Mouse (Mus musculus) right cerebral cortex, postnatal 4 days (tissue): ENCODE results near the gene Taf9.

Experiments
- DNase-seq: peaks from one replicate; pipeline ENCODE4 v3.0.0-alpha.2; 2022

Gene Taf9

DNA sequence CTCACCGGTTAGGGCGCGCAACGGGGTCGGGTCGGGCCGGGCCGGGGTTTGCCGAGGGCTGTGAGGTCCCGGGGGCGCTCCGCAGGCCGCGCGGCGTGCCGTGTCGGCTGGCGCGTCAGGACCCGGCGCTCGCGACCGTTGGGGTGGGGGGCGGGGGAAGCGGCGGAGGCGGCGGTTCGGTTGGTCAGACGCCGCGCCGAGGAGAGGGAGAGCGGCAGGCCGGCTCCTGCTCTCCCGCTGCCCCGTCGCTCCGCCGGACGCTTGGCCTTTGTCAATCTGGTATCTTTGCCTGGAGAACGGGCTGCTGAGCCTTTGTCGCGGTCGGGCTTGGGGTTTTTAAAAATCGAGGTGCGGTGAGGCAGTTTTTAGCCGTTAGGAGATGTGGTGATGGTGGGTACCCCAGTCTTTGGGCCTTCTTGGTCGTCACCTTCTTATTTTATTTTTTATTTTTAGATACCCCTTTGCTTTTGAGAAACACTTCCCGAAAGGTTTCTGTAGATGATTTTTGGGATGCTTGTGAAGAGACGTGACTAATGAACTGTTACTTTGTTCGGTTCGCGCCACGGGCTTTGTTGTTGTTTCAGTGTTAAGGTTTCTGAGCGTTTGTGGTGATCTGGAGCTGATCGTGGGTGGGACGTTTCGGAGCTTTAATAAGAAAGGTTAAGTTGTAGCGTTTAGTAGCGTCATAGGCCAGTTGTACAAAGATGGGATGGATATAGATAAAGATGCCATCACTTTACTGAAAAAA is at the start of gene Taf9:
Gene Taf9 (plus strand): TSS at position 141 of the 748 bp plus-strand sequence.
- DNase-seq: no peak

GRCm38 (mm10) chr13:100602239-100602902 is 49.0 kb upstream of the Taf9 start:
- DNase-seq: no peak

- DNase-seq: no peak
These were observed 48.2 kb upstream of the Taf9 start for GRCm38 (mm10) chr13:100603031-100603737.

DNA sequence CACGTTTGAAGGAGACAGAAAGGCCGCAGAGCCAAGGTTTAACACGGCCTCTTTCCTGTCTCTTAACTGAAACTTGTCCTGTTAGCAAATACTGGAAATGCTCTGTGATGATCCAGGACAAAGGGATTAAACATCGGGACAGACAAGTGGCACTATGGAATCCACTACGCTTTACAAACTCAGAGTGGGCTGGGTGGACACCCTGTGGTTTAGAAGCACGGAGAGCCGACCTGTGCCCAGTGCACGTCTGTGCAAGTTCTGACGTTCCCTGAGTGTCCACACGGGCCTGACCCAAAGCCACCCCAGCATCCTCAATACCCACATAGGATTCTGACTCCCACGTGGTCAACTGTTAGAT is 47.7 kb upstream of the Taf9 start:
- no peak for DNase-seq

GRCm38 (mm10) chr13:100605845-100606244 is 45.5 kb upstream of the Taf9 start:
- no peak for DNase-seq

- DNase-seq: no peak
These were observed 43.6 kb upstream of the Taf9 start for GRCm38 (mm10) chr13:100607756-100608155.

DNA sequence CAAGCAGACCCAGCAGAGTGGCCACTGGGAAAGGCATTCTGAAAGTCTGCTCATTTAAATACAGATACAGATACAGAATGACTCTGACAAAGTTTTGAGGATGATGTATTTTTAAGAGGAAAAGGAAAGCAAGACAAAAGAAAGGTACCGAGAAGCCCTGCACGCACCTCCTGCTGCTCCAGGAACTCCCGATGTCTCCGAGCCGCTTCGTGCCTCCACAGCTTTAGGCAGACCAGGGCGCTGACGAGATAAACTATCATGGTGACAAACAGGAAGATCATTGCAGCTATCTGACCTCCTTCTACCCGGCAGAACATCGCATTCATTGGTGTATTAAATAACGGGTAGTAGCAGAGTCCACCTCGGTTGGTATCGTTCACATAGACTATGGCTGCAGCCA is 40.1 kb upstream of the Taf9 start:
- no peak for DNase-seq

DNA sequence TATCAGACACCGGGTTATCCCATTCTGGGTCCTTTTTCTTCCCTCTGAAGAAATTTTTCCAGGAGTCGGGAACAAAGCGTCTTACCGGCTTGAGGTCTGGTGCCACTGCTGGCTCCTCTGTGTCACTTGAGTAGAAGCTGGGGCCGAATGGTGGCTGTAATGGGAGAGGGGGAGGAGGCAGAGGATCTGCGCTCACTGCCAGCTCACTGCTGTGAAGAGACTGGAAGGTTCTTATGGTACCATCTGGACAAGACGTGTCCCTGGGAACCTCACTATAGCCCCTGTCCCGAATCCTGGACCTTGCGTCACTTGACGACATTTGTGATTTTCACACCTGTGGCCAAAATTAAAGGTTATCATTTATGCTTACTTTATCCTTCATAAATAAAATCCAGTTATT is 39.1 kb upstream of the Taf9 start:
- DNase-seq: no peak

DNA sequence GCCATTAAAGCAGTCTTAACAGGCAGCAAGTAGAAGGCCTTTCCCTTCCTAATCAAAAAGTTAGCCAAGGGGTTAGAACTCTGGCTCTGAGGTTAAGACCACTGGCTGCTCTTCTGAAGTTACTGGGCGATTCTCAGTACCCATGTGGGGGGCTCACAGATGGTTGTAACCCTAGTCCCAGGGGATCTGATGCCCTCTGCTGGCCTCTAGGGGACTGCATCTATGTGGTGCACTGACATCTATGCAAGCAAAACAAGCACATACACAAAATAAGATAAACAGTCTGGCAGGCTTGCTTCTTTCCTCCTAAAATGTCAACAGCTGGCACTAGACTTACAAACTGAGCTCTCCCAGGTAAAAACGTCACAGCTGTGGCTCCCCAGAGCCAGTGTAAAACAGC is 38.5 kb upstream of the Taf9 start:
- no peak for DNase-seq

DNA sequence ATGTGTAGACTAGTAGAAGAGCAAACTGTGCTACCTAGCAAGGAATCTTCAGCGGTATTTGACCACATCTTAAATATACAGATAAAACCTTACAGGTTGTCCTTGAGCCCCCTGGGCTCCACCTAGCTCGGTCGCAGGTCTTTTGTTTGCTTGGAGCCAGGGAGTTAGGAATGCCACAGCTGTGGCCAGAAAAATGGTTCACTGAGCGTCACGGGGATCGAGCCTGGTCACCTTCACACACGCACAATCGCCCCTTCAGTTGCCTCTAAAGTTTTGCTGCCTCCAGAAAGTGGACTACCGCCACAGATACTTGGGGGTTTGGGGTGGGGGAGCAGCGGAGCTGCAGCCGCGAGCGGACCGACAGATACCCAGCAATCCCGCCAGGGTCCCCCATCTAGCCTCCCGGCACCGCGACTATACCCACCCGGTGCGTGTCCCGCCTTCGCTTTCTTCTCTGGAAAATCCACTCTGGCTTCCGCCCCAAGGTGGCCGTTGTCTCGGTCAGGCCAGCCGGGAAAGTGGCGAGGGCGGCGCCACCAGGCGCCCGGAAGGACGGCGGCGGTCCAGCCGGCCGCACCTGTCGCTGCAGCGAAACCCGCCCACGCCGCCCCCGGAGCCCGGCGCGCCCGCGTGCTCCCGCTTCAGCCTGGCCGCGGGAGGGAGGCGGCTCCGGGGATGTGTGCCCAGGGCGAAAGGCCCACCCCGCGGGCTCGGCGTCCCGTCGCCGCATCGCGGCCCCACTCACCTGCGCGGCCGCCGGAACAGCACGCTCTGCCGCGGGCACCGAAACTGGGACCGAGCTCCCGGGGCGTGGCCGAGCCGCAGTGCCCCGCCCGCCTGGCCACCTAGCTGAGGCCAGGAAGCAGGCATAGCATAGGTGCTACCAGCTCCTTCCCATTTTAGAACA is 34.9 kb upstream of the Taf9 start, which contains the start of gene Marveld2:
Gene Marveld2 (minus strand): TSS at position 791 of the 907 bp plus-strand sequence.
- peak; percentile 30 for DNase-seq

DNA sequence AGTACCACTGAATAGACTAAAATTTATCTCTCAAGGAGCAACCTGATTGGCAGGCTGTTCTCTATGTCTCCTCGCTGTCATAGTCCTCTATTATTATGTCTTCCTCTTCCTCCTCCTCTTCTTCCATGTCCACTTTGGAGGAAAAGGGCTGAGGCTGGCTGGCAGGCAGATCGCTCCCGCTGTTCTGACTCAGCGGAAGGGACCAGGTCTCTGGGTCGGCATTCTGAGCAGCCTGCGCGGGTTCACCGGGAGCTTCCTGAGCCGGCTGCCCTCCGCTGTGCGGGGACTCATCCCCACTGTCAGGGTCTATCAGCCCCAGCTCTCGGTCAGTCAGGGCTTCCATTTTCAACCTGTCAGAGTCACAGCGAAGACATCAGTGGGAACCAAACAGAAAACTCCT is 33.8 kb upstream of the Taf9 start:
- no peak for DNase-seq

GRCm38 (mm10) chr13:100622241-100622640 is 29.1 kb upstream of the Taf9 start:
- DNase-seq: no peak

- DNase-seq: no peak
These were observed 17.2 kb upstream of the Taf9 start for GRCm38 (mm10) chr13:100634106-100634691.

- DNase-seq: no peak
These were observed 8.7 kb upstream of the Taf9 start for GRCm38 (mm10) chr13:100642471-100643209.

DNA sequence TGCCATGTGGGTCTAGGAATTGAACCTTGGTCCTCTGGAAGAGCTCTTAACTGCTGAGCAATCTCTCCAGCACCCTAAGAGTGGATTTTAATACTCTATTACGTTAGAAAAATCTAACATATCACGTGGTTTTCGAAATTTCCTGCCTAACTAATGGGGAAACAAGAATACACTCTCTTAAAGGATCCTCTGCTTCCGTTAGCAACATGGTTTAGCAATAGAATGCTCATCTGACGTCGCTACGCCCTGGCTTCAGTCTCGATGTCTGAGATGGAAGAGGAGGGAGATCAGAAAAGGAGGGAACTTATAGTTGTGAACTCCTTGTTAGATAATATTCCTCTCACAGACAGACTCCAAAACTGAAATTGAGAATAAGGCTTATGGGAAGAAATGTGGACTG is 3.2 kb upstream of the Taf9 start:
- DNase-seq: no peak

DNA sequence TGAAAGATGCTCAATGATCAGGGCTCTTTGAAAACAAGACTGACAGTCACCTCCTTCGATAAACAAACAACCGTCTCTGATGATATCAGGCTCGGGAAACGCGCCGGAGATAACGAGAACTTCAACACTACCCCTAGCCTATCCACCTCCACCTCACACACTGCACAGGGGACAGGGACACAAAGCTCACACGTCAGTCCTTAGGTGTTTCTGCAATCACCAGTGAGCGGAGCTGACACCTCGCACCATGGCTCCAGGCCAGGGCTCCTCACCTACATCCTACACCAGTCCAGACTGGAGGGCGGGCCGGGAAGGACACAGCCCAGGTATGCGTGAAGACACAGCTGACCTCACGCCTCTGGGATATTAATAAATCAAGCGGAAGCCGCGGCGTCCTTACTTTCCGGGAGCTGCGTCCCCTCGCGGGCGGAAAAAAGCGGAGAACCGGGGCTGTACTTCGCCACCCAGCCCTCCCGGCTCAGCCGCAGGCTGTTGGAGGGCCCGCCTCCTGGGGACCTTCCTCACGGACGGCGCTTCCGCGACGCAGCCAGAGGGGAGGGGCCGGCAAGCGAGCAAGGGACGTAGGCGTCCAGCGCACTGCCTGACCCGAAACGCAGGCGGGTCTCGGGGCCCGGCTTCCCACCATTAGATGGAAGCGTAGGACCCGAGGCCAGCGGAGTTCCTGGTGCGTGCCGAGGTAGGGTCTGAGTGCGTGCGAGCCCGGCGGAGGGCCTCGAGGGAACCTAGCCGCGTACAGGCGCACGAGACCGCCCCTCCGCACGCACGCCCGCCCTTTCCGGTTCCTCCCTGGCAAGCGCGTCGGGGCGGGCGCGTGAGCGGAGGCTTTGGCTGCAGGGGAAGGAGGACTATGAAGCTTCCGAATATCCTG is 585 bp upstream of the Taf9 start, which contains the start of the genes Ak6 and Rad17:
Gene Ak6 (plus strand): TSS at position 430 of the 889 bp plus-strand sequence.
Gene Rad17 (minus strand): TSS at position 502 of the 889 bp plus-strand sequence.
- DNase-seq: peak; percentile 95

DNA sequence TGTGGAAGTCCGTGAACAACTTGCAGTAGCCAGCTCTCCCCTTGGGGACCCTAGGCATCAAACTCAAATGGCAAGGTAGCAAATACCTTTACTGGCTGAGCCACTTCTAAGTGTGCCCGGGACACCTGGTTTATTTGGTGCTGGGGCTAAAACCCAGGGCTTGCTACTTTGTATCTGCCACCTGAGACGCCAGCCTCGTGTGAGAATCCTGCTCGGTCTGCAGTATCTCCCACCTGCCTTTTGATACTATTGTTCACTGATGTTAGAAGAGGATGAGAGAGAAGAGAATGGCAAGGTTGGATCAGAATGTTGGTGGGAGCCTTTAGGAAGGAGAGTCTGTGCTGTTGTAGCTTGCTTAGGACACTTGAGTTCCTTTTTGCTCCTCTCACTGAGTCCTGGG is 6.7 kb downstream of the Taf9 start:
- no peak for DNase-seq

GRCm38 (mm10) chr13:100659864-100660456 is 8.6 kb downstream of the Taf9 start:
- peak; percentile 65 for DNase-seq

GRCm38 (mm10) chr13:100669291-100670022 is 18.1 kb downstream of the Taf9 start, which contains the start of gene Ccdc125:
Gene Ccdc125 (plus strand): TSS chr13:100669717.
- peak; percentile 15 for DNase-seq
